Mouse (Mus musculus) heart, adult 2 months (tissue): ENCODE data around the gene Ttk. TPM values are rescaled to one million over a fixed set of nuclear protein-coding genes. Genes with fewer than 3 reads are reported as not detected.

Source experiments
- DNase-seq, 2 experiments: peaks; one replicate each; pipeline ENCODE4 v3.0.0; 2021
- H3K27ac ChIP-seq: fragments of 200-600 bp; 2 replicates; pipeline ENCODE4 v1.8.1; 2022
- H3K27me3 ChIP-seq: fragments of 200-500 bp; 2 replicates; pipeline ENCODE4 v1.6.1; 2012; ENCODE audit warnings: mild to moderate bottlenecking, low read length, inconsistent platforms, mixed read lengths; ENCODE audit not compliant: control insufficient read depth, insufficient read depth
- H3K36me3 ChIP-seq: fragments of 200-500 bp; 2 replicates; pipeline ENCODE4 v1.6.1; 2012; ENCODE audit warnings: low read length, inconsistent platforms; ENCODE audit not compliant: control insufficient read depth, insufficient read depth
- H3K4me1 ChIP-seq: fragments of 200-500 bp; 2 replicates; pipeline ENCODE4 v1.6.1; 2011; ENCODE audit warnings: low read length; ENCODE audit not compliant: control insufficient read depth, insufficient read depth
- H3K4me3 ChIP-seq: fragments of 200-600 bp; 2 replicates; pipeline ENCODE4 v1.8.1; 2022
- H3K79me2 ChIP-seq: fragments of 200-500 bp; replicated peaks from 2 replicates; pipeline ENCODE4 v1.6.1; 2012; ENCODE audit warnings: mild to moderate bottlenecking, inconsistent platforms, low read length, moderate library complexity, mixed read lengths; ENCODE audit not compliant: control insufficient read depth, insufficient read depth
- H3K9ac ChIP-seq: fragments of 200-500 bp; 2 replicates; pipeline ENCODE4 v1.6.1; 2012; ENCODE audit warnings: low read depth, mild to moderate bottlenecking, control low read depth, inconsistent platforms, low read length, mixed read lengths
- CTCF ChIP-seq: fragments of 200-600 bp; IDR thresholded peaks from 2 replicates; pipeline ENCODE4 v1.8.1; 2022; ENCODE audit warnings: antibody characterized with exemption, mild to moderate bottlenecking, moderate library complexity
- EP300 ChIP-seq: fragments of 200-500 bp; IDR thresholded peaks from 2 replicates; pipeline ENCODE4 v1.6.1; 2011; ENCODE audit warnings: low read depth, low read length, control low read depth; ENCODE audit not compliant: insufficient read depth
- POLR2A ChIP-seq: fragments of 200-500 bp; IDR thresholded peaks from 2 replicates; pipeline ENCODE4 v1.6.1; 2011; ENCODE audit warnings: mild to moderate bottlenecking, low read depth, low read length, control low read depth; ENCODE audit not compliant: insufficient read depth
- WGBS: fragments of 180-500 bp; shearing (Covaris S2); methylation state at CpG from one replicate; pipeline ENCODE4 v1.1.7; 2018; 5-methylcytosine and 5-hydroxymethylcytosine counted together
- intact Hi-C: fragments of 180-260 bp; cut with DNase I; formaldehyde crosslinking; loops from one replicate; pipeline ENCODE4 v1.15.1; 2025
- polyA plus RNA-seq: library from polyadenylated mRNA; depleted of rRNA; stranded (reverse); fragments of >200 nt; gene quantifications from 2 replicates; pipeline ENCODE4 v1.2.3, GENCODE M21; 2012
- total RNA-seq, 2 experiments: library from RNA; stranded (reverse); gene quantifications; 2 replicates each; pipeline ENCODE4 v1.2.3; 2021

Gene Ttk
- total and polyA plus RNA-seq, 3 experiments, result 0.04 to 0.39 (median 0.08) TPM

- H3K4me1 ChIP-seq, result peaks cover 3% of the 10 kb centered on the region
- H3K36me3 ChIP-seq, result no peaks in the 10 kb centered on the region
- peaks cover 12% of the 10 kb centered on the region for H3K27me3 ChIP-seq
- H3K4me3 ChIP-seq, result peak overlapping the region; percentile 56
- H3K27ac ChIP-seq, result no peak overlapping the region
- no peak for DNase-seq
- WGBS, result 3% methylated on average over 37 of the region's 37 CpGs
- TF ChIP-seq EP300 (no peak), CTCF (no peak), POLR2A (no peak)
- H3K79me2 ChIP-seq, result no peaks in the 10 kb centered on the region
- intact Hi-C loops, result no loop called here
- H3K9ac ChIP-seq, result peak overlapping the region; percentile 27; the same call in 1 of the 2 replicates
Observed at GRCm38 (mm10) chr9:83805164-83805976, 29.1 kb upstream of the Ttk start.

- Histone ChIP-seq H3K27me3 (peaks cover 12% of the 10 kb centered on the region), H3K9ac (peak within 1 kb of the TSS; percentile 27; the same call in 1 of the 2 replicates), H3K79me2 (no peaks in the 10 kb centered on the region), H3K4me1 (peaks cover 3% of the 10 kb centered on the region), H3K36me3 (no peaks in the 10 kb centered on the region), H3K4me3 (peak within 1 kb of the TSS; percentile 56), H3K27ac (no peak within 1 kb of the TSS)
- DNase-seq, result peak; percentile 65 to 72
- WGBS, result 2% methylated on average over 71 of the region's 71 CpGs
- intact Hi-C loops, result loop anchor here (2.0 kb wide), 1 partner anchor 29 kb away; the partner anchor contains the start of gene Ttk
- TF ChIP-seq EP300 (no peak), POLR2A (no peak), CTCF (no peak)
Observed at GRCm38 (mm10) chr9:83805977-83806815, 28.3 kb upstream of the Ttk start, which contains the start of gene Elovl4. TSS of gene Elovl4 (minus strand) at chr9:83806277.

GRCm38 (mm10) chr9:83807562-83807961 lies 26.9 kb upstream of the Ttk start:
- Histone ChIP-seq H3K27ac (no peak overlapping the region), H3K4me3 (no peak overlapping the region), H3K9ac (no peak overlapping the region), H3K36me3 (no peaks in the 10 kb centered on the region), H3K27me3 (peaks cover 12% of the 10 kb centered on the region), H3K79me2 (no peaks in the 10 kb centered on the region), H3K4me1 (peaks cover 3% of the 10 kb centered on the region)
- WGBS, result 5% methylated on average over 2 of the region's 2 CpGs
- TF ChIP-seq CTCF (peak; percentile 81), POLR2A (no peak), EP300 (no peak)
- intact Hi-C loops, result loop anchor here (2.0 kb wide), 1 partner anchor 27 kb away; the partner anchor contains the start of gene Ttk
- no peak for DNase-seq

DNA sequence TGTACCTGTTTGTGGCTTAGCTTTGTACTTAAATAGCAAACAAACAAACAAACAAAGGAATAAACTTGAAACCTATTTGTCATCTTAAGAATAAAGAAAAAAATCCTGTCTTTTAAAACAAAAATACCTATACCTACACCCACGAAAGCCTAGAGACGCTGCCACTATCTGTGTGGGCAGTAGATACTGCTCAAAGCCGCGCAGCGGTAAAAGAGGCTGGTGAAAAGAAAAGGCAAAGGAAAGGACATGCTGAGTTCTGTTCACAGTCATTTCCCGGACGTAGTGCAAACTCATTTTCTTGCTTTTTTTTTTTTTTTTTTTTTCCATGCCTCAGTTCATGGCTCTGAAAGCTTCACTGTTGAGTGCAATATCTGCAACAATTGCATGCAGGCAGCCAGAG lies 15.3 kb upstream of the Ttk start:
- Histone ChIP-seq H3K4me1 (no peaks in the 10 kb centered on the region), H3K4me3 (no peak overlapping the region), H3K27ac (no peak overlapping the region), H3K27me3 (no peaks in the 10 kb centered on the region), H3K36me3 (no peaks in the 10 kb centered on the region), H3K9ac (no peak overlapping the region), H3K79me2 (no peaks in the 10 kb centered on the region)
- intact Hi-C loops, result no loop called here
- no peak for TF ChIP-seq CTCF
- TF ChIP-seq EP300, result no peak
- TF ChIP-seq POLR2A, result no peak
- DNase-seq, result no peak
- WGBS, result 60% methylated on average over 7 of the region's 7 CpGs

- Histone ChIP-seq H3K4me1 (no peaks in the 10 kb centered on the region), H3K9ac (no peak overlapping the region), H3K27me3 (no peaks in the 10 kb centered on the region), H3K27ac (no peak overlapping the region), H3K36me3 (no peaks in the 10 kb centered on the region), H3K79me2 (no peaks in the 10 kb centered on the region), H3K4me3 (no peak overlapping the region)
- no peak for DNase-seq
- WGBS, result 62% methylated on average over 2 of the region's 2 CpGs
- intact Hi-C loops, result no loop called here
- TF ChIP-seq POLR2A, result no peak
- TF ChIP-seq EP300, result no peak
- TF ChIP-seq CTCF, result no peak
Observed at GRCm38 (mm10) chr9:83820976-83821375, 13.5 kb upstream of the Ttk start.
